Mouse (Mus musculus): ENCODE measurements around the gene Tbcb. TPM values are rescaled to one million over a fixed set of nuclear protein-coding genes. Genes with fewer than 3 reads are reported as not detected.
"Not testable (repeated sequence)": the region's sequence is repeated elsewhere in the genome, so short reads cannot be mapped to it uniquely, and the experiment has no call there.

The Tbcb gene
- polyA plus RNA-seq, 1 experiment, result 83.3 TPM

- Histone ChIP-seq H3K4me3 (ENCODE audit: insufficient read depth, low read length) (no peak overlapping the region), H3K4me1 (ENCODE audit: control insufficient read depth, insufficient read depth, low read length) (peaks cover 11% of the 10 kb centered on the region), H3K27ac (ENCODE audit: insufficient read depth, low read depth, low read length) (no peak overlapping the region)
- TF ChIP-seq POLR2A (IDR thresholded peaks at IDR 0.05; ENCODE audit: borderline replicate concordance, low read depth, low read length) (no peak), CTCF (IDR thresholded peaks at IDR 0.05; ENCODE audit: low read depth, low read length) (no peak)
Observed at GRCm38 (mm10) chr7:30265935-30266334, 33.9 kb upstream of the Tbcb start.

DNA sequence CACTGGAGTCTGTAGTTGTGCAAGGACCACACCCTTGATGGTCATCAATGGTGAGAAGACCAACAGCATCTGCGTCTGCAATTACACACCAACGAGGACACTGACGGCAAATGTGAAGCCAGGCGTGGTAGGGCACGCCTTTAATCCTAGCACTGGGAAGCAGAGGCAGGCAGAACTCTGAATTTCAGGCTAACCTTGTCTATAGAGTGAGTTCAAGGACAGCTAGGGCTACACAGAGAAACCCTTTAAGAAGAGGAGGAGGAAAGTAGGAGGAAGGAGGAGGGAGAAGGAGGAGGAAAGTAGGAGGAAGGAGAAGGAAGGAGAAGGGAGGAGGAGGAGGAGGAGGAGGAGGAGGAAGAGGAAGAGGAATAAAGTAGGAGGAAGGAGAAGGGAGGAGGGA lies 33.5 kb upstream of the Tbcb start:
- TF ChIP-seq CTCF (IDR thresholded peaks at IDR 0.05; ENCODE audit: low read depth, low read length), result no peak
- TF ChIP-seq POLR2A (IDR thresholded peaks at IDR 0.05; ENCODE audit: borderline replicate concordance, low read depth, low read length), result no peak
- Histone ChIP-seq H3K4me3 (ENCODE audit: insufficient read depth, low read length) (no peak overlapping the region), H3K27ac (ENCODE audit: insufficient read depth, low read depth, low read length) (peak overlapping the region; percentile 32), H3K4me1 (ENCODE audit: control insufficient read depth, insufficient read depth, low read length) (peaks cover 11% of the 10 kb centered on the region)

DNA sequence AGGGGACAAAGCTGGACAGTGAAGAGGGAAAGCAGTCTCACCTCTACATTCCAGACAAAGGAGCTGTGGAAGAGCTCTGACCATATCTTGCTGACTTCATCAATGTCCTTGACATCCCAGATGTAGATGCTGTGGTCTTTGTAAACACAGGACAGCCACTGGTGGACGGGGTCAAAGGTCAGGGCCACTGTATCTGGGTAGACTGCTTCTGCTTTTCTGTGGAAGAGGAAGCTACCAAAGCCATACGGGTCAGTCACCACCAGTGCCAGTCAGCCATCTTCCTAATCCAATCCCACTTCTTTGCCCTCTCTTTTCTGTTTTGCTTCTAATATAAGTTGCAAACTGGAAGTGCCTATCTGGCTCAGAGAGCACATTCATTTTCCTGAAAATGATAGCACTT lies 33.0 kb upstream of the Tbcb start:
- no peak for TF ChIP-seq POLR2A (IDR thresholded peaks at IDR 0.05; ENCODE audit: borderline replicate concordance, low read depth, low read length)
- TF ChIP-seq CTCF (IDR thresholded peaks at IDR 0.05; ENCODE audit: low read depth, low read length), result no peak
- no peak overlapping the region for H3K4me3 ChIP-seq (ENCODE audit: insufficient read depth, low read length)
- peak overlapping the region; percentile 32 for H3K27ac ChIP-seq (ENCODE audit: insufficient read depth, low read depth, low read length)
- H3K4me1 ChIP-seq (ENCODE audit: control insufficient read depth, insufficient read depth, low read length), result peaks cover 9% of the 10 kb centered on the region

GRCm38 (mm10) chr7:30251956-30252954 lies 20.2 kb upstream of the Tbcb start:
- TF ChIP-seq CTCF (IDR thresholded peaks at IDR 0.05; ENCODE audit: low read depth, low read length) (no peak), POLR2A (IDR thresholded peaks at IDR 0.05; ENCODE audit: borderline replicate concordance, low read depth, low read length) (no peak)
- H3K4me3 ChIP-seq (ENCODE audit: insufficient read depth, low read length), result no peak overlapping the region
- H3K27ac ChIP-seq (ENCODE audit: insufficient read depth, low read depth, low read length), result no peak overlapping the region
- H3K4me1 ChIP-seq (ENCODE audit: control insufficient read depth, insufficient read depth, low read length), result peaks cover 11% of the 10 kb centered on the region

GRCm38 (mm10) chr7:30237374-30237773 lies 5.3 kb upstream of the Tbcb start:
- H3K4me1 ChIP-seq (ENCODE audit: control insufficient read depth, insufficient read depth, low read length); H3K4me3 ChIP-seq (ENCODE audit: insufficient read depth, low read length); H3K27ac ChIP-seq (ENCODE audit: insufficient read depth, low read depth, low read length): not testable (repeated sequence)

DNA sequence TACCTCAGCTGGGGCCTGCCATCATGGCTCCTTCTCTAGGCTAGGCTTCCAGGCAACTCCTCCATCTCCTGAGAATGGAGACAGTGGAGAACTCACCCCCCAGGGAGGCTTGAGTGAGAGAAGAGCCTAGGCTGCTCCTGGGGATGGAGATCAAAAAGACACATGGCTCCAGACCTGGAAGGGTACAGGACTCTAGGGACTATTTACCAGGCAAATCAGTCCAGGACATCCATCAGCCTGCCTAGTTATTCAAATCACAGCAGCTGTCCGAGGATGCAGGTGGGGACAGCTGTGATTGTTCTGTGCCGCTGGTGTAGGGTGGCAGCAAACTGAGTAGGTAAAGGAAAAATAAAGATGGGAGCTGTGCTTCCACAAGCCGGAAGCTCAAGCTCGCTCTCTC lies 3.6 kb upstream of the Tbcb start, which contains the start of gene Ovol3:
Gene Ovol3 (minus strand): TSS at position 101 of the 400 bp plus-strand sequence.
- TF ChIP-seq POLR2A (IDR thresholded peaks at IDR 0.05; ENCODE audit: borderline replicate concordance, low read depth, low read length), result no peak
- no peak for TF ChIP-seq CTCF (IDR thresholded peaks at IDR 0.05; ENCODE audit: low read depth, low read length)
- 0 out of 2 replicates have a peak, but pooled peaks cover 4% of the 10 kb centered on the region for H3K4me1 ChIP-seq (ENCODE audit: control insufficient read depth, insufficient read depth, low read length)
- no peak within 1 kb of the TSS for H3K27ac ChIP-seq (ENCODE audit: insufficient read depth, low read depth, low read length)
- H3K4me3 ChIP-seq (ENCODE audit: insufficient read depth, low read length), result no peak within 1 kb of the TSS

- H3K4me1 ChIP-seq (ENCODE audit: control insufficient read depth, insufficient read depth, low read length), result 0 out of 2 replicates have a peak, but pooled peaks cover 4% of the 10 kb centered on the region
- H3K27ac ChIP-seq (ENCODE audit: insufficient read depth, low read depth, low read length), result no peak overlapping the region
- H3K4me3 ChIP-seq (ENCODE audit: insufficient read depth, low read length), result no peak overlapping the region
- TF ChIP-seq CTCF (IDR thresholded peaks at IDR 0.05; ENCODE audit: low read depth, low read length), result no peak
- no peak for TF ChIP-seq POLR2A (IDR thresholded peaks at IDR 0.05; ENCODE audit: borderline replicate concordance, low read depth, low read length)
Observed at GRCm38 (mm10) chr7:30235091-30235490, 3.0 kb upstream of the Tbcb start.

DNA sequence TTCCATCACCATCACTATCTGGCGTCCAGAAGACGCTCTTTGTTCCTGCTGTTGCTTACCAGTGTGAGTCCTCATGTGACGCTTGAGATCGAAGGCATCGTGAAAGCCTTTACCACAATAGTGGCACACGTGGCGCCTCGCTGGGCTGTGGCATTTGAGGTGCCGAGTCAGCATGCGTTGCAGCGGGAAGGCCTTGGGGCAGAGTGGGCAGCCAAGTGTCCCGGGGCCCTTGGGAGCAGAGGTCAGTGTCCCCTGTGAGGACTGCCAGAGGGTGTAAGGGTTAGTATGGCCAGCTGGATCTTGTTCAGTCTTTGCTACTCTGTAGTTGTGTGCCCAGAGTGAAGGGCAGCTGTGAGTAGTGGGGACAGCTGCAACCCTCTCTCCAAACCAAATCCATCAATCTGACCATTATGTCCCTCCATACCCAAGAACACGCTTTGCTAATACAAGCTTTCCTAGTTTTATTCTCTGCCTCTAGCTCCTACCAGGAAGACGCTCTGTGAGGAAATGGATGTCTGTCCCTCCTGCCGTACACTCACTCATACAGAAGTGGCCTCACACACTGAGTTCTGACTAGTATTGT lies 2.3 kb upstream of the Tbcb start:
- no peak for TF ChIP-seq POLR2A (IDR thresholded peaks at IDR 0.05; ENCODE audit: borderline replicate concordance, low read depth, low read length)
- TF ChIP-seq CTCF (IDR thresholded peaks at IDR 0.05; ENCODE audit: low read depth, low read length), result no peak

GRCm38 (mm10) chr7:30233387-30233786 lies 1.3 kb upstream of the Tbcb start:
- Histone ChIP-seq H3K4me1 (ENCODE audit: control insufficient read depth, insufficient read depth, low read length) (0 out of 2 replicates have a peak, but pooled peaks cover 4% of the 10 kb centered on the region), H3K4me3 (ENCODE audit: insufficient read depth, low read length) (no peak overlapping the region), H3K27ac (ENCODE audit: insufficient read depth, low read depth, low read length) (no peak overlapping the region)
- TF ChIP-seq CTCF (IDR thresholded peaks at IDR 0.05; ENCODE audit: low read depth, low read length) (no peak), POLR2A (IDR thresholded peaks at IDR 0.05; ENCODE audit: borderline replicate concordance, low read depth, low read length) (no peak)

More for the DNA sequence above, 2.3 kb upstream of the Tbcb start:
- Histone ChIP-seq H3K4me3 (ENCODE audit: insufficient read depth, low read length) (no peak overlapping the region), H3K27ac (ENCODE audit: insufficient read depth, low read depth, low read length) (no peak overlapping the region), H3K4me1 (ENCODE audit: control insufficient read depth, insufficient read depth, low read length) (0 out of 2 replicates have a peak, but pooled peaks cover 4% of the 10 kb centered on the region)

GRCm38 (mm10) chr7:30232631-30233148 lies 618 bp upstream of the Tbcb start:
- Histone ChIP-seq H3K4me1 (ENCODE audit: control insufficient read depth, insufficient read depth, low read length) (0 out of 2 replicates have a peak, but pooled peaks cover 4% of the 10 kb centered on the region), H3K27ac (ENCODE audit: insufficient read depth, low read depth, low read length) (peak overlapping the region; percentile 54), H3K4me3 (ENCODE audit: insufficient read depth, low read length) (peak overlapping the region; percentile 71)
- TF ChIP-seq CTCF (IDR thresholded peaks at IDR 0.05; ENCODE audit: low read depth, low read length) (peak; percentile 79), POLR2A (IDR thresholded peaks at IDR 0.05; ENCODE audit: borderline replicate concordance, low read depth, low read length) (no peak)

Data from bone marrow macrophage, adult 2 months (primary cell).